Mouse (Mus musculus) neural tube, embryonic 12.5 days (tissue): ENCODE results near the gene Odc1. TPM values are rescaled to one million over a fixed set of nuclear protein-coding genes. Genes with fewer than 3 reads are reported as not detected.

Experiments
- polyA plus RNA-seq: library from polyadenylated mRNA; unstranded; fragments of >200 nt; fragmentation: Nextera tagmentation; extraction: Ambion mirVana; gene quantifications from 2 replicates; pipeline ENCODE4 v1.2.1, GENCODE M21; 2016

Odc1 gene
- polyA plus RNA-seq, 1 experiment from 2014 or later: 229 TPM

Other genes starting within 250 kb of the Odc1 start
- gene Atp6v1c2, start 215.4 kb upstream of the Odc1 start, polyA plus RNA-seq: 0.37 and 0.42 TPM in 2 replicates
- gene Nol10, start 196.3 kb upstream of the Odc1 start, polyA plus RNA-seq: 28.6 and 29.9 TPM in 2 replicates
- 35.1 and 38.6 TPM in 2 replicates for gene Hpcal1, start 146.1 kb downstream of the Odc1 start, polyA plus RNA-seq